Mouse (Mus musculus) liver, embryonic 15.5 days (tissue): ENCODE data around the gene Syk. TPM values are rescaled to one million over a fixed set of nuclear protein-coding genes. Genes with fewer than 3 reads are reported as not detected.

Experiments
- ATAC-seq: fragments of 200-750 bp; cut with Nextera tagmentation; 2 replicates; pipeline ENCODE4 v1.8.0; 2017; ENCODE audit warnings: moderate number of reproducible peaks, mild to moderate bottlenecking, moderate library complexity; ENCODE audit not compliant: insufficient read depth
- H3K27ac ChIP-seq: fragments of 300-500 bp; sonication (generic); replicated peaks from 2 replicates; pipeline ENCODE4 v1.5.1; 2015; ENCODE audit warnings: mild to moderate bottlenecking, inconsistent platforms
- H3K27me3 ChIP-seq: fragments of 300-500 bp; sonication (generic); 2 replicates; pipeline ENCODE4 v1.6.1; 2015; ENCODE audit warnings: mild to moderate bottlenecking, inconsistent platforms
- H3K36me3 ChIP-seq: fragments of 300-500 bp; sonication (generic); replicated peaks from 2 replicates; pipeline ENCODE4 v1.6.1; 2015; ENCODE audit warnings: moderate library complexity, mild to moderate bottlenecking, inconsistent platforms
- H3K4me1 ChIP-seq: fragments of 300-500 bp; sonication (generic); replicated peaks from 2 replicates; pipeline ENCODE4 v1.6.1; 2015; ENCODE audit warnings: inconsistent platforms
- H3K4me2 ChIP-seq: fragments of 300-500 bp; sonication (generic); 2 replicates; pipeline ENCODE4 v1.6.1; 2015; ENCODE audit warnings: moderate library complexity, mild to moderate bottlenecking, inconsistent platforms
- H3K4me3 ChIP-seq: fragments of 300-500 bp; sonication (generic); replicated peaks from 2 replicates; pipeline ENCODE4 v1.5.1; 2015; ENCODE audit warnings: mild to moderate bottlenecking, inconsistent platforms
- H3K9ac ChIP-seq: fragments of 300-500 bp; sonication (generic); 2 replicates; pipeline ENCODE4 v1.6.1; 2015; ENCODE audit warnings: moderate library complexity, mild to moderate bottlenecking, inconsistent platforms
- H3K9me3 ChIP-seq: fragments of 300-500 bp; sonication (generic); replicated peaks from 2 replicates; pipeline ENCODE4 v1.6.1; 2016; ENCODE audit warnings: inconsistent platforms
- WGBS: fragments of 180-500 bp; shearing (Covaris S2); methylation state at CpG from one replicate; pipeline ENCODE4 v1.1.7; 2015; ENCODE audit warnings: mixed read lengths; ENCODE audit not compliant: insufficient replicate concordance; 5-methylcytosine and 5-hydroxymethylcytosine counted together
- polyA plus RNA-seq: library from polyadenylated mRNA; unstranded; fragments of >200 nt; fragmentation: Nextera tagmentation; extraction: Ambion mirVana; gene quantifications from 2 replicates; pipeline ENCODE4 v1.2.1, GENCODE M21; 2015

The Syk gene
- polyA plus RNA-seq, 1 experiment from 2014 or later = 5.1 TPM

DNA sequence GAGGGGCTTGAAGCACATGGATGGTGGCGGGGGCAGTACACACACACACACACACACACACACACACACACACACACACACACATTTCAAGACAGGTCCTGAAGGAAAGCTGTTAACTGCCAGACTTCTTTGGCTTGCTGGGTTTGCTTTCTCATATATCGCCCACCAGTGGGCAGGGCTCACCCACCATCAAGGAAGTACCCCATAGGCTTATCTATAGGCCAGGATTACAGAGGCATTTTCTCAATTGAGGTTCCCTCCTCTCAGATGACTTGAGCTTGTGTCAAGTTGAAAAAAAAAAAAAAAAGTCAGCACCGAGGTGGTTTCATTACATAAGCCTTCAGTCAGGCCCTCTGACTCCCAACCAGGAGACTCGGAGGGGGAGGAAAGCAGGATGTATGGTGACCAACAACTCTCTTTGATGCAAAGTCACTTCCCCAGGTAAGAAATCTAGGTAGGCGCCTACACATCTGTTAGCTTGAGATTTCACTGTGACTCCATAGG lies 32.2 kb upstream of the Syk start:
- H3K27me3 ChIP-seq = no peaks in the 10 kb centered on the region
- no peaks in the 10 kb centered on the region for H3K36me3 ChIP-seq
- no peak overlapping the region for H3K27ac ChIP-seq
- WGBS = 26% methylated on average over 5 of the region's 5 CpGs
- H3K9me3 ChIP-seq = no peaks in the 10 kb centered on the region
- no peak overlapping the region for H3K4me3 ChIP-seq
- H3K9ac ChIP-seq = no peak overlapping the region
- H3K4me2 ChIP-seq = no peak overlapping the region
- no peak for ATAC-seq
- H3K4me1 ChIP-seq = no peaks in the 10 kb centered on the region

DNA sequence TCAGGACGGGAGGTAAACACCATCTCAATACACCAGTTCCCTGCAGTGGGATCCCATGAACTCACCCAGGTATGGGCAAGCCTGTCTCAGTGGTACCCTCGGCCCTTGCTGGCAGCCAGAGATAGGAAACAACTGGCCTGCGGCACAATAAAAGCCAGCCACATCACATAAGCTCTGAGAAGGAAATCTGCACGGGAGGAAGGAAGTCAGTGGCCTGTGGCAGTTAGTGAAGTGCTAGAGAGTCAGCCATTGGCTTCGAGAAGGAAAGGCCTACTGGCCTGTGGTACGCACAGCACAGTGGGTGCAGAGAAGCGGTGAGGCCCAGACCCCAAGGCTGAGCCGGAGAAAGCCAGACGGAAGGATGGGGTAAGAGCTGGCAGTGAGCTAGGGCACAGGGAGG lies 31.7 kb upstream of the Syk start:
- ATAC-seq = no peak
- no peaks in the 10 kb centered on the region for H3K4me1 ChIP-seq
- no peak overlapping the region for H3K4me2 ChIP-seq
- 28% methylated on average over 9 of the region's 9 CpGs for WGBS
- H3K9me3 ChIP-seq = no peaks in the 10 kb centered on the region
- H3K27me3 ChIP-seq = no peaks in the 10 kb centered on the region
- no peak overlapping the region for H3K4me3 ChIP-seq
- no peaks in the 10 kb centered on the region for H3K36me3 ChIP-seq
- no peak overlapping the region for H3K9ac ChIP-seq
- H3K27ac ChIP-seq = no peak overlapping the region; the same call in 1 of the 2 replicates

DNA sequence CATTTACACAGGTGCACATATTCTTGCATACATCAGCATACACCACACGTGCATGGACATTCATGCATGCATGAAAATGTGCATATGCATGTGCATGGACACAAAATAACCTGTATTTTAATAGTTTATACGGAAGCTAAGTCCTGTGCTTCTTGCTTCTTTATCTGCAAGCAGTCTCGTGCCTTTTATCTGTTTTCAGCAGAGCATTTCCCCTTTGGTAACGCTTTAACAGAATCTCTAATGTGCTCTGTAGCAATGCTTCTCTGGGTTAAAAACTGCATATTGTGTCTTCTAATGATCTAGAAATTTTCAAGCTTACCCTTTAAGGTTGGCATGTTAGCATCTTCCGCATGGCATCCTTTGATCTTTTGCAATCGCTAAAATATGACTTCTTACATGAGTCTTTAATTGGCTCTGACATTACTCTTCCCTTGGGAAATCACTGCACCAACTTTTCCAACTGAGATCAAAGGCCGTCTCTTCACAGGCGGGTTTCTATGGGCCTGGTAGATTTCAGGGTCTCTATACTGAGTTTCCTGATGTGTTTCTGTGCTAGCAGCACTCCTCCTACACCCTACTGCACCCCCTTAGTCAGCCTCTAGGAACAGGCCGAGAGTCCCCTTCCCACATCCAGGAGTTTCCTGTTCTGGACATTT lies 30.0 kb upstream of the Syk start:
- H3K27ac ChIP-seq = no peak overlapping the region
- no peak overlapping the region for H3K4me2 ChIP-seq
- no peaks in the 10 kb centered on the region for H3K9me3 ChIP-seq
- ATAC-seq = no peak
- H3K27me3 ChIP-seq = no peaks in the 10 kb centered on the region
- no peak overlapping the region for H3K4me3 ChIP-seq
- H3K36me3 ChIP-seq = no peaks in the 10 kb centered on the region
- H3K4me1 ChIP-seq = no peaks in the 10 kb centered on the region
- WGBS = 35% methylated on average over 9 of the region's 9 CpGs
- H3K9ac ChIP-seq = no peak overlapping the region

DNA sequence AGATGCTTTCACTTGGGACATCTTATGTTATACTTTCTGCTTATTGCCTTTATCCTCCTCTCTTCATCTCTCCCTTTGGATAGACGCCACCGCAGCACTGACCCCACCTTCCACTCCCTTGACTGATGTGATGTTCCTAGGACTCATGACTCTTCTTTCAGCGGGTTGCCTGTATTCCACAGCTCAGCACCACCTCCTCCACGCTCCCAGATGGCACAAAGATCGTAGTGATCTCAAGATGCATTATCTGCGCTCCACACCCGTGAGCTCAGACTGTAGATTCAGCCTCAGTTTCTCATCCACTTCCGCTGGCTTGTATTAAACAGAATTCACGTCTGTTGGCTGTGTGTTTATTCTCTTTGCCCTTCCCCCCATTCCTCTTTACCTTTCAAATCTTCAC lies 28.3 kb upstream of the Syk start:
- Histone ChIP-seq H3K4me3 (no peak overlapping the region), H3K36me3 (no peaks in the 10 kb centered on the region), H3K4me2 (no peak overlapping the region), H3K27ac (no peak overlapping the region), H3K9me3 (no peaks in the 10 kb centered on the region), H3K4me1 (no peaks in the 10 kb centered on the region), H3K9ac (no peak overlapping the region), H3K27me3 (no peaks in the 10 kb centered on the region)
- no peak for ATAC-seq
- WGBS = 61% methylated on average over 9 of the region's 9 CpGs

DNA sequence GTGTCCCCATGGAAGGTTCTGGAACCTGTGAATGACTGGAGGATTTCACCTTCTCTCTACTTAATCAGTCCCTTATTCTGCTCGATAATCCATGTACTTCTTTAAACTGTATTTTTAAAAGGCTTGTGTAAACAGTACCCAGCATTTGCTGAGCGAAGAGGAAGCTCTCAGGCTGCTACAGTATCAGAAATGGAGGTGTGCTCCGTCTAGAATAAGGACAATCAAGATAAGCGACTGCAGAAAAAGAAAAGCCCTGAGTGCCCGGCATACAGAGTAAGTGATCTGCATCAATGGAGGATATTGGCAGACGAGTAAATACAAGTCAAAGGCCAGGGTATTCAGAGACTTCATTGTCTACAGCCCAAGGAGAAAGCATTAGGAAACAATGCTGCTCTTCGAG lies 25.6 kb upstream of the Syk start:
- no peak overlapping the region for H3K4me3 ChIP-seq
- WGBS = 40% methylated on average over 7 of the region's 7 CpGs

DNA sequence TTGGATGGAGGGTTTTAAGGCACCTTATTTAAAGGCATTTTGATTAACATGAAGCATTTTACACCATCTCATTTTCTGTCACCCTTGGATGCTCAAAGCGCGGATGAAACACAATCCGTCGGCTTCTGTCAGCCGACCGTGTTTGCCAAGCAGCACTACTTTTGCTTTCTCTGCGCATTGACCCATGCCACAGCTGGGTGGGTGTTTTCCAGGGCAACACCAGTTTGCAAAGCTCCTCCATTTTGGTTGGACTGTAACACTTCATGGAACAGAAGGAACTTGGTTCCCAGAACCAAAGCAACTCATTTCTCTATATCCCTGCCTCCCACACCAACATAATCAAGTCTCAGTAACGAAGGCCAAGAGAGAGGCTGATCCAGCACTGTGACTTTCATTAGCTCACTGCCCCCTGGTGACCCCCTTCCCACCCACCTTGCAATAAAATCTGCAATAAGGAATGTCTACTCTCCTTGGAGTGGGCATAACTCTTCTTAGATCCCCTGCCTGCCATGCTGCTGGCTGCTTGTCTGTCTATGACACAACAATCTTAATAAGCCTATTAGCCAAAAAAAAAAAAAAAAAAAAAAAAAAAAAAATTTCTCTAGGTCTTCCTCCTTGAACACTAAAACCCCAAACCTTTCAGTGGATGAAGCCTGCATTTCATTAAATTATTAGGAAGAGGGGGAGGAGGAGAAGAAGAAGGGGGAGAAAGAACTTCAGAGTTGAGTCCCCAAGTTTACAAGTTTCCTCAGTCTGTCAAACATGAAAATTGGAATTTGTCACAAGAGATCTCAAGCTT lies 21.4 kb upstream of the Syk start:
- no peak overlapping the region for H3K27ac ChIP-seq
- H3K4me3 ChIP-seq = no peak overlapping the region
- H3K36me3 ChIP-seq = no peaks in the 10 kb centered on the region
- no peak overlapping the region for H3K9ac ChIP-seq
- H3K27me3 ChIP-seq = no peaks in the 10 kb centered on the region
- no peak for ATAC-seq
- no peaks in the 10 kb centered on the region for H3K4me1 ChIP-seq
- 82% methylated on average over 8 of the region's 8 CpGs for WGBS
- H3K9me3 ChIP-seq = no peaks in the 10 kb centered on the region
- no peak overlapping the region for H3K4me2 ChIP-seq

More for the DNA sequence above, 25.6 kb upstream of the Syk start:
- Histone ChIP-seq H3K36me3 (no peaks in the 10 kb centered on the region), H3K4me1 (no peaks in the 10 kb centered on the region), H3K9ac (no peak overlapping the region), H3K4me2 (no peak overlapping the region), H3K27me3 (no peaks in the 10 kb centered on the region), H3K9me3 (no peaks in the 10 kb centered on the region), H3K27ac (no peak overlapping the region)
- no peak for ATAC-seq

DNA sequence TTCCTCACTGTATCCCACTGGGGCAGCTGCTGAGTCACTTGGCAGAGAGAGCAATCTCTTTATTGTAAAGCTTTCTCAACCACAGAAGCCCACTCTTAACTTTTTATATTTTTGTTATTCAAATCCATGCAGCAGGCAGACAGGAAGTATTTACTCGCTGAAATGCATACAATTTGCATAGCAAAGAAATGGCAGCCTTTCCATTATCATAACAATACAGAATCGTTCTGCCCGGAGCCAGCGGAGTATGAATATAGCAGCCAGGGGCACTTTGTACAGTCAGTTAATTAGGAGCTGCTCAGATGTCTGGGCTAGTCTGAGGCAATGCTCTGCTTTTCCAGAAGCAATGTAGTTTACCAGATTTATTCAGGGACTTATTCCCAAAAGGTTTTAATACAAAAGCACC lies 20.8 kb upstream of the Syk start:
- no peaks in the 10 kb centered on the region for H3K27me3 ChIP-seq
- no peak overlapping the region for H3K4me2 ChIP-seq
- no peak overlapping the region for H3K4me3 ChIP-seq
- 46% methylated on average over 4 of the region's 4 CpGs for WGBS
- H3K9ac ChIP-seq = no peak overlapping the region
- no peak for ATAC-seq
- no peaks in the 10 kb centered on the region for H3K9me3 ChIP-seq
- no peaks in the 10 kb centered on the region for H3K36me3 ChIP-seq
- no peak overlapping the region for H3K27ac ChIP-seq
- H3K4me1 ChIP-seq = no peaks in the 10 kb centered on the region

DNA sequence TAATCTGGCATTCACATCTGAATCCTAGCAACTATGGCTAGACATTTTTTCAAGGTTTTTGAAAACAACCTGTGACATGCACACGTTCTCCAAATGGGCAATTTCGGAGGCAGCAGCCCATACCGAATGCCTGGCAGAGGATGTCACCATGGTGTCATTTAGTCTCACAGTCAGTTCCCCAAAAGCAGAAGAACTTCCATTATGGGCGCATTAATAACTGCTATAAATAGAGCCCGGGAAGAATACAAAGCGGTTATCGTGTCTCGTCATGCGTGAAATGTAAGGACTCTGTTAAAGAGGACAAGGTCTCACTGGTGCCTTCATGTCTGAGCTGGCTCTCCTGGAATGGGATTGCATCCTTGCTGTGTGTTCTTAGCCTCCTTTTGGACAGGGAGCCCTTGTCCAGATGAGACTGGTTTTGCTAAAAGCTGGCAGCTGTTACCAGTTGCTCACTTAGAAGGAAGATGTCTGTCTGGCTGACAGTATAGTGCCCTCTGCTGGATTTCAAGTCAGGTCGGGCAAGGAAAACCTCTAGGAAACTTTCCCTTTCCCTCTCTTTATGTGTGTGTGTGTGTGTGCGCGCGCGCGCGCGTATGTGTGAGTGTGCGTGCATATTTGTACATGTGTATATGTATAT lies 17.8 kb upstream of the Syk start:
- 70% methylated on average over 18 of the region's 18 CpGs for WGBS
- Histone ChIP-seq H3K27me3 (no peaks in the 10 kb centered on the region), H3K9me3 (no peaks in the 10 kb centered on the region), H3K9ac (no peak overlapping the region), H3K4me2 (no peak overlapping the region), H3K27ac (no peak overlapping the region), H3K36me3 (no peaks in the 10 kb centered on the region), H3K4me1 (no peaks in the 10 kb centered on the region), H3K4me3 (no peak overlapping the region)
- no peak for ATAC-seq

DNA sequence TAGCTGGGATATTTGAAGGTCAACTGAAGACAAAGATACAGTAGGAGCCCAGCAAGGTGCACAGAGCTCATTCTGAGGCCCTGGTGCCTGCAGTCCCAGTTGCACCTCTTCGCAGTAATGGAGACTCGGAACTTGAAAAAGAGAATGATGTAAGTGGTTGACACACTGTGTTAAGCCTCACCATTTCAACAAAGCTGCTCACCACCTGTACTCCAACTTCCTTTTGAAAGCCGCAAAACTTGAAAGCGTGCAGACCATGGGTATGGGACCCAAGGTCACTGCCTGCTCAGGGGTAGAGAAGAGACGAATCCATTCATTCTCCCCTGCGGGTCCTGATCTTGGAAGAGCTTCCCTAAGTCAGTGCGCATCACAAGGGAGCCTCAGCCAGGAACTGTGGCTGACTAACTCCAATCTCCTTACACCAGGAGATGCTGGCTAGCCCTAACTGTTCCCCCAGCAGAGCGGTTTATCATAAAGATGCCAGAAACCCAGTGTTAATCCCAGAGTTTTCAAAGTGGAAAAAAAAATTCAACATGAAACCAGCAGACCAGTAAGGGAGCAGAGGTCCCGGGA lies 16.7 kb upstream of the Syk start:
- Histone ChIP-seq H3K9me3 (no peaks in the 10 kb centered on the region), H3K9ac (no peak overlapping the region), H3K4me3 (no peak overlapping the region), H3K27ac (no peak overlapping the region), H3K4me2 (no peak overlapping the region), H3K4me1 (no peaks in the 10 kb centered on the region), H3K27me3 (no peaks in the 10 kb centered on the region), H3K36me3 (no peaks in the 10 kb centered on the region)
- 60% methylated on average over 9 of the region's 9 CpGs for WGBS
- no peak for ATAC-seq

DNA sequence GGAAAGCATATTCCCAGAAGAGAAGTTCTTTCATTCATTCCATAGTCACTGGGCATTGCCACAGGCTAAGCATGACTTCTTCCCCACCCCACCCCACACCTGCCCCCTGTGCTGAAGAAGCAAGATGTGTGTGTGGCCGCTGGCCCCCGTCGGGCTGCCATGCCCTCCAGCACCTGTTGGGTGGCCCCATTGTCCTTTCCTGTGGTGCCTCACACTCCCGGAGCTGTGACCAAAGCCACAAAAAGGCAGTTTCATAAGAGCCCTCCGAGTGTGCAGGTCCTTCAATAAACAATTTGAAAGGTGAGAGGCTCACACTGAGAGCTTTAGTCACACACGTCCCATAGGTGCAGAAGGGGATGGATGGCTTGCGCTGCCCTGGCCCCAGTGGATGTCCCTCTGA lies 16.2 kb upstream of the Syk start:
- Histone ChIP-seq H3K4me1 (no peaks in the 10 kb centered on the region), H3K4me3 (no peak overlapping the region), H3K36me3 (no peaks in the 10 kb centered on the region), H3K9ac (no peak overlapping the region), H3K4me2 (no peak overlapping the region), H3K9me3 (no peaks in the 10 kb centered on the region), H3K27me3 (no peaks in the 10 kb centered on the region), H3K27ac (no peak overlapping the region)
- 28% methylated on average over 7 of the region's 7 CpGs for WGBS
- ATAC-seq = no peak

DNA sequence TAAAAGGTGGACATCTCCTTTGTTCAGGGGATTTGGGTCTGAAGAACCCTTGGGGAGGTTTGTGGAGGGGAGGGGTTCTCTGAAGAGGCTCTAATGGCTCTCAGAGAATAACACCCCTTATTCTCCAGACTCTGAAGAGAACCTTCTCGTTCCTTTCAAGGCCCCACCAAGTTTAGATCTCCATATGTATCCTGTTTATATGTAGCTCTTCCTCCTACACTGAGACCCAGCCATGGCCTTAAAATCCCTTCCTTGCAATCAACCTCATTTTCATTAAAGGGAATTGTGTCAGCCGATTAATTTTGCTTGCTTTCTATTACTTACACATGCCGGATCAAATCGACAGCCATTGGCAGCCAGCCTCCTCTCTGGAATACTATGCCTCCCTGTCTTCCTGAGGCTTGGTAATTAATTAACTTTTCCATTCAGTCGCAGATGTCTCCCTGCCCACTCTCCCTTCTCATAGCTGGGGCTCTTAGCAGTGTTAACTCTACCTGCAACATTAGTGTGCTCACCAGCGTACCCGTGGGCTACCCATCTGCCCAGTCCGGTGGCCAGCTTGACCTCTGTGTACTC lies 13.7 kb upstream of the Syk start:
- 65% methylated on average over 8 of the region's 8 CpGs for WGBS
- H3K27me3 ChIP-seq = no peaks in the 10 kb centered on the region
- no peaks in the 10 kb centered on the region for H3K9me3 ChIP-seq
- no peak overlapping the region for H3K4me2 ChIP-seq
- no peak overlapping the region for H3K27ac ChIP-seq
- no peak overlapping the region for H3K9ac ChIP-seq
- no peak overlapping the region for H3K4me3 ChIP-seq
- ATAC-seq = no peak
- no peaks in the 10 kb centered on the region for H3K4me1 ChIP-seq
- no peaks in the 10 kb centered on the region for H3K36me3 ChIP-seq
